Mouse (Mus musculus) heart, embryonic 12.5 days (tissue): ENCODE data around the gene Olfr586. TPM values are rescaled to one million over a fixed set of nuclear protein-coding genes. Genes with fewer than 3 reads are reported as not detected.

Experiments used
- ATAC-seq: fragments of 200-750 bp; cut with Nextera tagmentation; 2 replicates; pipeline ENCODE4 v1.8.0; 2017; ENCODE audit warnings: moderate TSS enrichment, moderate library complexity; ENCODE audit not compliant: insufficient number of reproducible peaks, low FRiP score
- H3K27ac ChIP-seq: fragments of 300-500 bp; sonication (generic); 2 replicates; pipeline ENCODE4 v1.5.1; 2016; ENCODE audit warnings: mild to moderate bottlenecking, moderate library complexity; ENCODE audit not compliant: poor library complexity, severe bottlenecking
- H3K27me3 ChIP-seq: fragments of 300-500 bp; sonication (generic); replicated peaks from 2 replicates; pipeline ENCODE4 v1.6.1; 2016; ENCODE audit warnings: mild to moderate bottlenecking, moderate library complexity
- H3K36me3 ChIP-seq: fragments of 300-500 bp; sonication (generic); 2 replicates; pipeline ENCODE4 v1.6.1; 2016; ENCODE audit warnings: mild to moderate bottlenecking, moderate library complexity
- H3K4me1 ChIP-seq: fragments of 300-500 bp; sonication (generic); replicated peaks from 2 replicates; pipeline ENCODE4 v1.6.1; 2016; ENCODE audit warnings: mild to moderate bottlenecking
- H3K4me2 ChIP-seq: fragments of 300-500 bp; sonication (generic); 2 replicates; pipeline ENCODE4 v1.6.1; 2016; ENCODE audit warnings: mild to moderate bottlenecking, moderate library complexity
- H3K4me3 ChIP-seq: fragments of 300-500 bp; sonication (generic); 2 replicates; pipeline ENCODE4 v1.5.1; 2016; ENCODE audit warnings: mild to moderate bottlenecking
- H3K9ac ChIP-seq: fragments of 300-500 bp; sonication (generic); 2 replicates; pipeline ENCODE4 v1.6.1; 2016; ENCODE audit warnings: mild to moderate bottlenecking, moderate library complexity
- H3K9me3 ChIP-seq: fragments of 300-500 bp; sonication (generic); replicated peaks from 2 replicates; pipeline ENCODE4 v1.6.1; 2016; ENCODE audit warnings: mild to moderate bottlenecking, moderate library complexity
- WGBS: fragments of 180-500 bp; shearing (Covaris S2); methylation state at CpG from one replicate; pipeline ENCODE4 v1.1.7; 2016; 5-methylcytosine and 5-hydroxymethylcytosine counted together
- polyA plus RNA-seq: library from polyadenylated mRNA; unstranded; fragments of >200 nt; fragmentation: Nextera tagmentation; extraction: Ambion mirVana; gene quantifications from 2 replicates; pipeline ENCODE4 v1.2.1, GENCODE M21; 2016

The Olfr586 gene
- polyA plus RNA-seq = not detected in 2 replicates

GRCm38 (mm10) chr7:103125538-103125937 lies at the start of gene Olfr586:
Olfr586 (minus strand) TSS chr7:103125638.
- Histone ChIP-seq H3K27ac (no peak within 1 kb of the TSS), H3K9me3 (no peaks in the 10 kb centered on the region), H3K9ac (no peak within 1 kb of the TSS), H3K4me3 (no peak within 1 kb of the TSS), H3K4me1 (no peaks in the 10 kb centered on the region), H3K36me3 (no peaks in the 10 kb centered on the region), H3K4me2 (no peak within 1 kb of the TSS), H3K27me3 (no peaks in the 10 kb centered on the region)
- 86% methylated on average over 3 of the region's 3 CpGs for WGBS
- ATAC-seq = no peak

GRCm38 (mm10) chr7:103169697-103170096 lies 44.3 kb upstream of the Olfr586 start:
- H3K9me3 ChIP-seq = no peaks in the 10 kb centered on the region
- no peak for ATAC-seq

GRCm38 (mm10) chr7:103156256-103156655 lies 30.8 kb upstream of the Olfr586 start, which contains the start of gene Olfr589:
Olfr589 (minus strand) TSS chr7:103156356.
- H3K27me3 ChIP-seq = no peaks in the 10 kb centered on the region
- H3K4me2 ChIP-seq = no peak within 1 kb of the TSS
- no peak within 1 kb of the TSS for H3K9ac ChIP-seq
- 47% methylated on average over 2 of the region's 2 CpGs for WGBS
- no peaks in the 10 kb centered on the region for H3K9me3 ChIP-seq
- no peaks in the 10 kb centered on the region for H3K4me1 ChIP-seq
- no peak within 1 kb of the TSS for H3K27ac ChIP-seq
- H3K36me3 ChIP-seq = no peaks in the 10 kb centered on the region
- no peak within 1 kb of the TSS for H3K4me3 ChIP-seq
- ATAC-seq = no peak

More at GRCm38 (mm10) chr7:103169697-103170096, 44.3 kb upstream of the Olfr586 start:
- H3K4me3 ChIP-seq = no peak overlapping the region
- H3K36me3 ChIP-seq = no peaks in the 10 kb centered on the region
- no peaks in the 10 kb centered on the region for H3K27me3 ChIP-seq
- H3K27ac ChIP-seq = no peak overlapping the region
- H3K9ac ChIP-seq = no peak overlapping the region
- H3K4me1 ChIP-seq = no peaks in the 10 kb centered on the region
- H3K4me2 ChIP-seq = no peak overlapping the region
- WGBS = 82% methylated on average over 5 of the region's 5 CpGs

GRCm38 (mm10) chr7:103140579-103140978 lies 15.1 kb upstream of the Olfr586 start, which contains the start of gene Olfr588-ps1:
Olfr588-ps1 (plus strand) TSS chr7:103140879.
- H3K4me1 ChIP-seq = no peaks in the 10 kb centered on the region
- H3K36me3 ChIP-seq = no peaks in the 10 kb centered on the region
- H3K27ac ChIP-seq = no peak within 1 kb of the TSS
- no peak within 1 kb of the TSS for H3K4me2 ChIP-seq
- WGBS = 72% methylated on average over 1 of the region's 1 CpGs
- no peaks in the 10 kb centered on the region for H3K27me3 ChIP-seq
- no peaks in the 10 kb centered on the region for H3K9me3 ChIP-seq
- H3K9ac ChIP-seq = no peak within 1 kb of the TSS
- no peak for ATAC-seq
- no peak within 1 kb of the TSS for H3K4me3 ChIP-seq

- Histone ChIP-seq H3K27me3 (no peaks in the 10 kb centered on the region), H3K27ac (no peak overlapping the region), H3K36me3 (no peaks in the 10 kb centered on the region), H3K9me3 (no peaks in the 10 kb centered on the region), H3K4me3 (no peak overlapping the region), H3K4me2 (no peak overlapping the region), H3K9ac (no peak overlapping the region), H3K4me1 (no peaks in the 10 kb centered on the region)
- no peak for ATAC-seq
- 36% methylated on average over 3 of the region's 3 CpGs for WGBS
Measured at GRCm38 (mm10) chr7:103119406-103119805, 6.0 kb downstream of the Olfr586 start.

- no peak within 1 kb of the TSS for H3K4me2 ChIP-seq
- H3K9ac ChIP-seq = no peak within 1 kb of the TSS
- no peak for ATAC-seq
- no peaks in the 10 kb centered on the region for H3K36me3 ChIP-seq
- H3K27ac ChIP-seq = no peak within 1 kb of the TSS
- H3K27me3 ChIP-seq = no peaks in the 10 kb centered on the region
- 72% methylated on average over 1 of the region's 1 CpGs for WGBS
- H3K4me1 ChIP-seq = no peaks in the 10 kb centered on the region
- H3K9me3 ChIP-seq = no peaks in the 10 kb centered on the region
- no peak within 1 kb of the TSS for H3K4me3 ChIP-seq
Measured at GRCm38 (mm10) chr7:103097420-103097819, 28.0 kb downstream of the Olfr586 start, which contains the start of gene Olfr585. Olfr585 (plus strand) TSS chr7:103097720.

GRCm38 (mm10) chr7:103081585-103081984 lies 43.9 kb downstream of the Olfr586 start, which contains the start of gene Olfr584:
Olfr584 (plus strand) TSS chr7:103081885.
- Histone ChIP-seq H3K9ac (no peak within 1 kb of the TSS), H3K27ac (no peak within 1 kb of the TSS), H3K4me1 (no peaks in the 10 kb centered on the region), H3K9me3 (peaks cover 15% of the 10 kb centered on the region), H3K4me2 (no peak within 1 kb of the TSS), H3K27me3 (no peaks in the 10 kb centered on the region), H3K4me3 (no peak within 1 kb of the TSS), H3K36me3 (no peaks in the 10 kb centered on the region)
- ATAC-seq = no peak
- 67% methylated on average over 1 of the region's 1 CpGs for WGBS

Other genes with a start within 250 kb of the Olfr586 start
- gene Olfr568, start 248.5 kb downstream of the Olfr586 start, polyA plus RNA-seq = not detected in 2 replicates
- not detected in 2 replicates for gene Olfr569, start 234.8 kb downstream of the Olfr586 start, polyA plus RNA-seq
- not detected in 2 replicates for gene Olfr570, start 231.1 kb downstream of the Olfr586 start, polyA plus RNA-seq
- not detected in 2 replicates for gene Olfr571, start 208.1 kb downstream of the Olfr586 start, polyA plus RNA-seq
- gene Olfr572, start 201.2 kb downstream of the Olfr586 start, polyA plus RNA-seq = not detected in 2 replicates
- not detected in 2 replicates for gene Olfr573-ps1, start 183.1 kb downstream of the Olfr586 start, polyA plus RNA-seq
- not detected in 2 replicates for gene Olfr574, start 177.2 kb downstream of the Olfr586 start, polyA plus RNA-seq
- not detected in 2 replicates for gene Olfr575, start 166.9 kb downstream of the Olfr586 start, polyA plus RNA-seq
- gene Olfr576, start 163.0 kb downstream of the Olfr586 start, polyA plus RNA-seq = not detected in 2 replicates
- not detected in 2 replicates for gene Olfr577, start 149.7 kb downstream of the Olfr586 start, polyA plus RNA-seq
- gene Olfr578, start 136.3 kb downstream of the Olfr586 start, polyA plus RNA-seq = not detected in 2 replicates
- gene Olfr582, start 87.6 kb downstream of the Olfr586 start, polyA plus RNA-seq = not detected in 2 replicates
- not detected in 2 replicates for gene Olfr583, start 74.3 kb downstream of the Olfr586 start, polyA plus RNA-seq
- not detected in 2 replicates for gene Olfr584, start 43.8 kb downstream of the Olfr586 start, polyA plus RNA-seq
- gene Olfr585, start 27.9 kb downstream of the Olfr586 start, polyA plus RNA-seq = not detected in 2 replicates
- not detected in 2 replicates for gene Olfr588-ps1, start 15.2 kb upstream of the Olfr586 start, polyA plus RNA-seq
- not detected in 2 replicates for gene Olfr589, start 30.7 kb upstream of the Olfr586 start, polyA plus RNA-seq
- gene Olfr591, start 52.7 kb upstream of the Olfr586 start, polyA plus RNA-seq = not detected in 2 replicates
- not detected in 2 replicates for gene Olfr592, start 59.2 kb upstream of the Olfr586 start, polyA plus RNA-seq
- not detected in 2 replicates for gene Olfr593, start 86.2 kb upstream of the Olfr586 start, polyA plus RNA-seq
- not detected in 2 replicates for gene Olfr594, start 91.4 kb upstream of the Olfr586 start, polyA plus RNA-seq
- not detected in 2 replicates for gene Usp17ld, start 126.9 kb upstream of the Olfr586 start, polyA plus RNA-seq
- gene Olfr596, start 180.0 kb upstream of the Olfr586 start, polyA plus RNA-seq = not detected in 2 replicates
- not detected in 2 replicates for gene Olfr597, start 190.7 kb upstream of the Olfr586 start, polyA plus RNA-seq
- not detected in 2 replicates for gene Olfr598, start 197.9 kb upstream of the Olfr586 start, polyA plus RNA-seq
- gene Olfr599, start 210.3 kb upstream of the Olfr586 start, polyA plus RNA-seq = not detected in 2 replicates
- gene Olfr600, start 224.0 kb upstream of the Olfr586 start, polyA plus RNA-seq = not detected in 2 replicates
- gene Olfr601, start 237.0 kb upstream of the Olfr586 start, polyA plus RNA-seq = not detected in 2 replicates